Mouse (Mus musculus): ENCODE measurements around the gene Dnmt1.

GRCm38 (mm10) chr9:20866879-20867278 is 92.8 kb downstream of the Dnmt1 start:
- TF ChIP-seq POLR2A (IDR thresholded peaks at IDR 0.05; ENCODE audit: insufficient read depth, low read depth, low read length) (no peak), CTCF (IDR thresholded peaks at IDR 0.05) (no peak)

All from heart, adult 2 months (tissue).